Mouse (Mus musculus) kidney, postnatal 0 days (tissue): ENCODE measurements around the gene Htr2b. TPM values are rescaled to one million over a fixed set of nuclear protein-coding genes. Genes with fewer than 3 reads are reported as not detected.

Experiments used
- ATAC-seq: fragments of 200-750 bp; cut with Nextera tagmentation; replicated peaks from 2 replicates; pipeline ENCODE4 v1.8.0; 2017; ENCODE audit warnings: low read depth, moderate number of reproducible peaks, moderate TSS enrichment, moderate library complexity; ENCODE audit not compliant: low FRiP score
- DNase-seq: peaks from one replicate; pipeline ENCODE4 v3.0.0-alpha.2; 2016; ENCODE audit warnings: low spot score
- H3K27ac ChIP-seq: fragments of 300-500 bp; sonication (generic); 2 replicates; pipeline ENCODE4 v1.5.1; 2014; ENCODE audit warnings: mild to moderate bottlenecking
- H3K27me3 ChIP-seq: fragments of 300-500 bp; sonication (generic); 2 replicates; pipeline ENCODE4 v1.6.1; 2014; ENCODE audit warnings: low read length, mixed read lengths; ENCODE audit not compliant: insufficient read depth
- H3K36me3 ChIP-seq: fragments of 300-500 bp; sonication (generic); 2 replicates; pipeline ENCODE4 v1.6.1; 2014; ENCODE audit warnings: low read length, mixed read lengths; ENCODE audit not compliant: insufficient read depth
- H3K4me1 ChIP-seq: fragments of 300-500 bp; sonication (generic); replicated peaks from 2 replicates; pipeline ENCODE4 v1.6.1; 2014; ENCODE audit warnings: antibody characterized with exemption, low read length, mixed read lengths; ENCODE audit not compliant: insufficient read depth
- H3K4me2 ChIP-seq: fragments of 300-500 bp; sonication (generic); 2 replicates; pipeline ENCODE4 v1.6.1; 2014; ENCODE audit warnings: mild to moderate bottlenecking, low read length, moderate library complexity, mixed read lengths
- H3K4me3 ChIP-seq: fragments of 300-500 bp; sonication (generic); replicated peaks from 2 replicates; pipeline ENCODE4 v1.5.1; 2014; ENCODE audit warnings: low read depth, low read length
- H3K9ac ChIP-seq: fragments of 300-500 bp; sonication (generic); 2 replicates; pipeline ENCODE4 v1.6.1; 2014; ENCODE audit warnings: low read depth, low read length
- H3K9me3 ChIP-seq: fragments of 300-500 bp; sonication (generic); replicated peaks from 2 replicates; pipeline ENCODE4 v1.6.1; 2016; ENCODE audit warnings: low read length, inconsistent platforms, mixed read lengths
- CTCF ChIP-seq: IDR thresholded peaks from 2 replicates; pipeline ENCODE4 v1.5.1; 2016; ENCODE audit warnings: antibody characterized with exemption, low read depth, mild to moderate bottlenecking, moderate library complexity
- WGBS: fragments of 180-500 bp; shearing (Covaris S2); extraction: QIAGEN DNeasy Blood & Tissue Kit; methylation state at CpG from one replicate; pipeline ENCODE4 v1.1.7; 2014; 5-methylcytosine and 5-hydroxymethylcytosine counted together
- polyA plus RNA-seq: library from polyadenylated mRNA; unstranded; fragments of >200 nt; fragmentation: Nextera tagmentation; extraction: Ambion mirVana; gene quantifications from 2 replicates; pipeline ENCODE4 v1.2.1, GENCODE M21; 2015

The Htr2b gene
- polyA plus RNA-seq, 1 experiment from 2014 or later: 3.3 TPM

GRCm38 (mm10) chr1:86062523-86062922, 49.2 kb downstream of the Htr2b start:
- Histone ChIP-seq H3K4me2 (no peak overlapping the region), H3K36me3 (no peaks in the 10 kb centered on the region), H3K27ac (no peak overlapping the region), H3K9ac (no peak overlapping the region), H3K9me3 (no peaks in the 10 kb centered on the region), H3K27me3 (no peaks in the 10 kb centered on the region), H3K4me1 (peaks cover 10% of the 10 kb centered on the region), H3K4me3 (no peak overlapping the region)
- DNase-seq (peak; percentile 25), ATAC-seq (no peak)
- WGBS: 77% methylated on average over 6 of the region's 6 CpGs
- peak; percentile 64 for TF ChIP-seq CTCF

- TF ChIP-seq CTCF: peak; percentile 96
- 10% methylated on average over 21 of the region's 21 CpGs for WGBS
Measured at GRCm38 (mm10) chr1:86058856-86059769, 52.7 kb downstream of the Htr2b start.

GRCm38 (mm10) chr1:86056284-86056683, 55.5 kb downstream of the Htr2b start:
- WGBS: 88% methylated on average over 4 of the region's 4 CpGs

More at GRCm38 (mm10) chr1:86058856-86059769, 52.7 kb downstream of the Htr2b start:
- peak overlapping the region; percentile 23 for H3K4me3 ChIP-seq
- H3K9ac ChIP-seq: peak overlapping the region; percentile 48; the same call in 1 of the 2 replicates
- peak overlapping the region; percentile 56; the same call in 1 of the 2 replicates for H3K27ac ChIP-seq
- no peaks in the 10 kb centered on the region for H3K27me3 ChIP-seq
- H3K36me3 ChIP-seq: no peaks in the 10 kb centered on the region
- ATAC-seq (peak; percentile 84), DNase-seq (peak; percentile 97)
- H3K4me1 ChIP-seq: no peaks in the 10 kb centered on the region
- H3K4me2 ChIP-seq: peak overlapping the region; percentile 50
- no peaks in the 10 kb centered on the region for H3K9me3 ChIP-seq

GRCm38 (mm10) chr1:86054943-86055342, 56.8 kb downstream of the Htr2b start:
- H3K27ac ChIP-seq: no peak overlapping the region
- DNase-seq (no peak), ATAC-seq (no peak)
- no peak overlapping the region for H3K9ac ChIP-seq
- no peaks in the 10 kb centered on the region for H3K36me3 ChIP-seq
- no peaks in the 10 kb centered on the region for H3K9me3 ChIP-seq
- TF ChIP-seq CTCF: no peak
- no peaks in the 10 kb centered on the region for H3K27me3 ChIP-seq
- no peak overlapping the region for H3K4me2 ChIP-seq
- H3K4me1 ChIP-seq: no peaks in the 10 kb centered on the region
- WGBS: 50% methylated on average over 3 of the region's 3 CpGs
- no peak overlapping the region for H3K4me3 ChIP-seq

More at GRCm38 (mm10) chr1:86056284-86056683, 55.5 kb downstream of the Htr2b start:
- no peak overlapping the region for H3K4me2 ChIP-seq
- H3K36me3 ChIP-seq: no peaks in the 10 kb centered on the region
- no peaks in the 10 kb centered on the region for H3K4me1 ChIP-seq
- no peak overlapping the region for H3K9ac ChIP-seq
- H3K27me3 ChIP-seq: no peaks in the 10 kb centered on the region
- no peaks in the 10 kb centered on the region for H3K9me3 ChIP-seq
- DNase-seq: no peak
- H3K4me3 ChIP-seq: no peak overlapping the region
- TF ChIP-seq CTCF: no peak
- H3K27ac ChIP-seq: no peak overlapping the region
- no peak for ATAC-seq

- no peaks in the 10 kb centered on the region for H3K4me1 ChIP-seq
- no peak overlapping the region for H3K27ac ChIP-seq
- no peak overlapping the region for H3K4me3 ChIP-seq
- H3K4me2 ChIP-seq: no peak overlapping the region
- H3K9me3 ChIP-seq: no peaks in the 10 kb centered on the region
- H3K36me3 ChIP-seq: no peaks in the 10 kb centered on the region
- TF ChIP-seq CTCF: no peak
- no peak overlapping the region for H3K9ac ChIP-seq
- 80% methylated on average over 12 of the region's 12 CpGs for WGBS
- no peaks in the 10 kb centered on the region for H3K27me3 ChIP-seq
- ATAC-seq: no peak
- no peak for DNase-seq
Measured at GRCm38 (mm10) chr1:86053198-86053921, 58.4 kb downstream of the Htr2b start.

Other genes with a start within 250 kb of the Htr2b start
- 256 TPM in 2 replicates for gene Itm2c, start 217.7 kb downstream of the Htr2b start, polyA plus RNA-seq
- gene 4933407L21Rik, start 183.5 kb downstream of the Htr2b start, polyA plus RNA-seq: 1.3 and 2.0 TPM in 2 replicates
- 0.03 TPM in 1 of 2 replicates, not detected in the other for gene Gpr55, start 151.0 kb downstream of the Htr2b start, polyA plus RNA-seq
- gene Spata3, start 95.2 kb downstream of the Htr2b start, polyA plus RNA-seq: 0.21 TPM in 1 of 2 replicates, not detected in the other
- gene 2810459M11Rik, start 66.1 kb downstream of the Htr2b start, polyA plus RNA-seq: 0.70 and 0.88 TPM in 2 replicates
- 123 and 145 TPM in 2 replicates for gene Psmd1, start 47.6 kb downstream of the Htr2b start, polyA plus RNA-seq
- gene Gm21972, start 21.7 kb upstream of the Htr2b start, polyA plus RNA-seq: not detected in 2 replicates
- gene Armc9, start 42.8 kb upstream of the Htr2b start, polyA plus RNA-seq: 16.5 and 20.1 TPM in 2 replicates
- 10.3 and 10.8 TPM in 2 replicates for gene B3gnt7, start 190.9 kb upstream of the Htr2b start, polyA plus RNA-seq
- 295 and 332 TPM in 2 replicates for gene Ncl, start 247.4 kb upstream of the Htr2b start, polyA plus RNA-seq